Mouse (Mus musculus) adrenal gland, adult 8-10 months (tissue): ENCODE results near the gene Pspn. TPM values are rescaled to one million over a fixed set of nuclear protein-coding genes. Genes with fewer than 3 reads are reported as not detected.

ENCODE experiments used
- DNase-seq: peaks from one replicate; pipeline ENCODE4 v3.0.0; 2022
- total RNA-seq, 4 experiments: library from RNA; stranded (reverse); gene quantifications; 2 replicates each; pipeline ENCODE4 v1.2.4; 2022

The Pspn gene
- total RNA-seq: 1 to 10 TPM in 2 of 4 experiments, not detected in 2; 2.1 to 2.8 TPM

GRCm38 (mm10) chr17:56999968-57000609 is at the start of gene Pspn:
TSS of gene Pspn (minus strand) at chr17:57000018.
- no peak for DNase-seq

GRCm38 (mm10) chr17:57048816-57049215 is 49.0 kb upstream of the Pspn start:
- no peak for DNase-seq

GRCm38 (mm10) chr17:57047406-57047805 is 47.6 kb upstream of the Pspn start:
- no peak for DNase-seq

GRCm38 (mm10) chr17:57041554-57041953 is 41.7 kb upstream of the Pspn start, which contains the start of gene Slc25a41:
TSS of gene Slc25a41 (minus strand) at chr17:57041654.
- no peak for DNase-seq

GRCm38 (mm10) chr17:57038978-57039377 is 39.2 kb upstream of the Pspn start:
- no peak for DNase-seq

- no peak for DNase-seq
These were observed 33.0 kb upstream of the Pspn start for GRCm38 (mm10) chr17:57032854-57033253.

- DNase-seq: peak; percentile 100
These were observed 32.0 kb upstream of the Pspn start for GRCm38 (mm10) chr17:57031661-57032420.

GRCm38 (mm10) chr17:57030931-57031660 is 31.3 kb upstream of the Pspn start, which contains the start of gene Khsrp:
TSS of gene Khsrp (minus strand) at chr17:57031522.
- no peak for DNase-seq

GRCm38 (mm10) chr17:57029691-57030090 is 29.9 kb upstream of the Pspn start:
- no peak for DNase-seq

- DNase-seq: no peak
These were observed 27.7 kb upstream of the Pspn start for GRCm38 (mm10) chr17:57027471-57027870.

GRCm38 (mm10) chr17:57020960-57021359 is 21.1 kb upstream of the Pspn start:
- no peak for DNase-seq

GRCm38 (mm10) chr17:57019693-57020092 is 19.9 kb upstream of the Pspn start:
- DNase-seq: no peak

- DNase-seq: no peak
These were observed 12.5 kb upstream of the Pspn start for GRCm38 (mm10) chr17:57012245-57012795.

- DNase-seq: peak; percentile 91
These were observed 11.7 kb upstream of the Pspn start, which contains the start of the genes Gtf2f1 and Gm17949 for GRCm38 (mm10) chr17:57011236-57012141. TSS of gene Gtf2f1 (minus strand) at chr17:57011288. TSS of gene Gm17949 (plus strand) at chr17:57011469.

GRCm38 (mm10) chr17:57010911-57011235 is 11.1 kb upstream of the Pspn start:
- DNase-seq: no peak

- no peak for DNase-seq
These were observed 7.5 kb upstream of the Pspn start for GRCm38 (mm10) chr17:57007137-57007905.

- no peak for DNase-seq
These were observed 4.2 kb upstream of the Pspn start for GRCm38 (mm10) chr17:57003994-57004393.

GRCm38 (mm10) chr17:57001228-57001627 is 1.4 kb upstream of the Pspn start:
- DNase-seq: no peak

GRCm38 (mm10) chr17:56999414-56999813 is 404 bp downstream of the Pspn start:
- no peak for DNase-seq

- peak; percentile 98 for DNase-seq
These were observed 2.7 kb downstream of the Pspn start, which contains the start of gene Alkbh7 for GRCm38 (mm10) chr17:56997029-56997667. TSS of gene Alkbh7 (plus strand) at chr17:56997339.
